Mouse (Mus musculus) hindbrain, embryonic 14.5 days (tissue): ENCODE data around the gene Zfp457. TPM values are rescaled to one million over a fixed set of nuclear protein-coding genes. Genes with fewer than 3 reads are reported as not detected.
"Not testable (repeated sequence)": the region's sequence is repeated elsewhere in the genome, so short reads cannot be mapped to it uniquely, and the experiment has no call there.

Experiments used
- ATAC-seq: fragments of 200-750 bp; cut with Nextera tagmentation; 2 replicates; pipeline ENCODE4 v1.8.0; 2017; ENCODE audit warnings: moderate number of reproducible peaks, mild to moderate bottlenecking, moderate TSS enrichment, moderate library complexity; ENCODE audit not compliant: low FRiP score
- DNase-seq: peaks from one replicate; pipeline ENCODE4 v3.0.0-alpha.2; 2015; ENCODE audit warnings: low spot score
- H3K27ac ChIP-seq: fragments of 300-500 bp; sonication (generic); 2 replicates; pipeline ENCODE4 v1.5.1; 2014; ENCODE audit warnings: mild to moderate bottlenecking, moderate library complexity
- H3K27me3 ChIP-seq: fragments of 300-500 bp; sonication (generic); 2 replicates; pipeline ENCODE4 v1.6.1; 2014; ENCODE audit warnings: mild to moderate bottlenecking, low read length, mixed read lengths; ENCODE audit not compliant: control insufficient read depth, insufficient read depth
- H3K36me3 ChIP-seq: fragments of 300-500 bp; sonication (generic); replicated peaks from 2 replicates; pipeline ENCODE4 v1.6.1; 2014; ENCODE audit not compliant: control insufficient read depth, insufficient read depth
- H3K4me1 ChIP-seq: fragments of 300-500 bp; sonication (generic); replicated peaks from 2 replicates; pipeline ENCODE4 v1.6.1; 2014; ENCODE audit warnings: antibody characterized with exemption, low read length, mixed read lengths; ENCODE audit not compliant: control insufficient read depth, insufficient read depth
- H3K4me2 ChIP-seq: fragments of 300-500 bp; sonication (generic); replicated peaks from 2 replicates; pipeline ENCODE4 v1.6.1; 2014; ENCODE audit warnings: mild to moderate bottlenecking, moderate library complexity
- H3K4me3 ChIP-seq: fragments of 300-500 bp; sonication (generic); replicated peaks from 2 replicates; pipeline ENCODE4 v1.5.1; 2014; ENCODE audit warnings: mild to moderate bottlenecking, low read length
- H3K9ac ChIP-seq: fragments of 300-500 bp; sonication (generic); 2 replicates; pipeline ENCODE4 v1.6.1; 2014
- H3K9me3 ChIP-seq: fragments of 300-500 bp; sonication (generic); 2 replicates; pipeline ENCODE4 v1.6.1; 2016; ENCODE audit warnings: low read length; ENCODE audit not compliant: control insufficient read depth
- WGBS: fragments of 180-500 bp; shearing (Covaris S2); extraction: QIAGEN DNeasy Blood & Tissue Kit; methylation state at CpG from one replicate; pipeline ENCODE4 v1.1.7; 2014; 5-methylcytosine and 5-hydroxymethylcytosine counted together
- polyA plus RNA-seq: library from polyadenylated mRNA; unstranded; fragments of >200 nt; fragmentation: Nextera tagmentation; extraction: Ambion mirVana; gene quantifications from 2 replicates; pipeline ENCODE4 v1.2.1, GENCODE M21; 2014

The Zfp457 gene
- 1.2 and 1.3 TPM in 2 replicates for polyA plus RNA-seq

GRCm38 (mm10) chr13:67305822-67306672 is at the start of gene Zfp457:
Gene Zfp457 (minus strand): TSS chr13:67306485.
- whole genome bisulfite sequencing, result 10% methylated on average over 16 of the region's 16 CpGs
- Histone ChIP-seq H3K27ac (peak within 1 kb of the TSS; percentile 57), H3K4me1 (peaks cover 9% of the 10 kb centered on the region; the same call in 1 of the 2 replicates), H3K36me3 (no peaks in the 10 kb centered on the region), H3K4me3 (peak within 1 kb of the TSS; percentile 54), H3K27me3 (no peaks in the 10 kb centered on the region), H3K9me3 (no peaks in the 10 kb centered on the region), H3K9ac (peak within 1 kb of the TSS; percentile 72), H3K4me2 (peak within 1 kb of the TSS; percentile 63)
- peak; percentile 99 for ATAC-seq
- DNase-seq, result peak; percentile 96

GRCm38 (mm10) chr13:67351854-67352253 is 45.6 kb upstream of the Zfp457 start:
- no peaks in the 10 kb centered on the region for H3K27me3 ChIP-seq
- ATAC-seq (no peak), DNase-seq (no peak)
- no peak overlapping the region for H3K27ac ChIP-seq
- H3K4me1 ChIP-seq, result no peaks in the 10 kb centered on the region
- H3K36me3 ChIP-seq, result no peaks in the 10 kb centered on the region
- no peak overlapping the region for H3K4me3 ChIP-seq
- no peak overlapping the region for H3K4me2 ChIP-seq
- no peaks in the 10 kb centered on the region for H3K9me3 ChIP-seq
- H3K9ac ChIP-seq, result no peak overlapping the region

DNA sequence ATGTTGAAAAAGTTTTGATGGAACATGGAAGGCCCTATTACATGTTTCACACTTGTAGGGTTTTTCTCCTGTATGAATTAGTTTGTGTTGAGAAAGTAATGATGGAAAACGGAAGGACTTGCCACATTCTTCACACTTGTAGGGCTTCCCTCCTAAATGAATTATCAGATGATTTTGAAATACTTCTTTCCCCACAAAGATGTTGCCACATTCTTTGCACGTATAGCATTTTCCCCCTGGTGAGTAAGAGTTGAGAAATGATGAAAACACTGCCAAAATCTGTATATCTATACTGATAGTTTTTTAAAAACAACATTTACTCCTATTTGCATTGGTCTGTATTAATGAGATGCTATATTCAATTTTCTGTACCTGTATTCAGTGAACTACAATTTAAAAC is 37.1 kb upstream of the Zfp457 start:
- Histone ChIP-seq H3K4me3 (no peak overlapping the region), H3K36me3 (peaks cover 15% of the 10 kb centered on the region), H3K4me2 (no peak overlapping the region), H3K4me1 (no peaks in the 10 kb centered on the region), H3K9me3 (no peaks in the 10 kb centered on the region), H3K9ac (no peak overlapping the region), H3K27ac (no peak overlapping the region), H3K27me3 (no peaks in the 10 kb centered on the region)
- WGBS, result 95% methylated on average over 2 of the region's 2 CpGs
- ATAC-seq, result no peak
- no peak for DNase-seq

DNA sequence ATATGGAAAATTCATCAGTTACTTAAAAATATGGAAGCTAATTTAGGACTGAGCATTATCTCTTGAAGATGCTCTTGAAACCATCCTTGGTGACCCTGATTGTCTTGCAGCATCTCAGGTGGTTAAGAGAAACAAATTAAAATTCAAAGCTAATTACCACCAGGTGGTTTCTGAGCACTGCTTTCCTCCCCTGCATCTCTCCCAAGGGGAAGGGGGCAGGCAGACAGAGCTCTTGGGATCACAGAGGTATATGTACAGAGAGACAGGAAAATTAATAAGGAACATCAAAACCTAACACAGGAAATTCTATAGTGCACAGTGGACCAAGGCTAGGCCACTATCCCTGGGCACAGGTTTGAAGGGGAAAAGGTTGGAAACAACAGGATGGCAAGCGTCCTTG is 26.6 kb upstream of the Zfp457 start:
- H3K27me3 ChIP-seq, result no peaks in the 10 kb centered on the region
- H3K9me3 ChIP-seq, result 0 out of 2 replicates have a peak, but pooled peaks cover 6% of the 10 kb centered on the region
- H3K4me2 ChIP-seq, result peak overlapping the region; percentile 72
- no peak overlapping the region for H3K27ac ChIP-seq
- 58% methylated on average over 1 of the region's 1 CpGs for WGBS
- ATAC-seq, result peak; percentile 29; the same call in 1 of the 2 replicates
- H3K4me3 ChIP-seq, result peak overlapping the region; percentile 41
- H3K4me1 ChIP-seq, result no peaks in the 10 kb centered on the region
- H3K9ac ChIP-seq, result peak overlapping the region; percentile 54
- no peak for DNase-seq
- H3K36me3 ChIP-seq, result no peaks in the 10 kb centered on the region

- Histone ChIP-seq H3K4me1 (no peaks in the 10 kb centered on the region), H3K27me3 (no peaks in the 10 kb centered on the region), H3K9me3 (0 out of 2 replicates have a peak, but pooled peaks cover 6% of the 10 kb centered on the region), H3K4me2 (peak within 1 kb of the TSS; percentile 72), H3K9ac (peak within 1 kb of the TSS; percentile 54), H3K27ac (no peak within 1 kb of the TSS), H3K4me3 (peak within 1 kb of the TSS; percentile 41), H3K36me3 (no peaks in the 10 kb centered on the region)
- ATAC-seq, result peak; percentile 92
- 18% methylated on average over 17 of the region's 17 CpGs for WGBS
- peak; percentile 84 for DNase-seq
These were observed 25.9 kb upstream of the Zfp457 start, which contains the start of gene Zfp595 for GRCm38 (mm10) chr13:67332019-67332724. Gene Zfp595 (minus strand): TSS chr13:67332570.

DNA sequence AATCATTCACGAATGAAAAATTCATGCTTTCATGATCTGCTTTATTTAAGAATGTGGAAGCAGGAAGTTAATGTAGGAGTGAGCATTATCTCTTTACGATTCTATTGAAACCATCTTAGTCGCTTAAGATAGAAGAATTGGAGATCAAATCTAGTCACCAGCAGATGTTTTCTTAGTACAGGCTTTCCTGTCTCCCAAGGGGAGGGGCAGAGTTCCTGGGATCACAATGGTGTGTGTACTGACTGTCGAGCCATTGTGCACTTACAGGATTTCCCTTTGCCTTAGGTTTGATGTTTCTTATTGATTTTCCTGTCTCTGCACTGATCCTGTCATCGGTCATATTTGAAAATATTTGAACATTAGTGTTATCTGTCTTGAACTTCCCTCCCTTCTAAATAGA is 433 bp upstream of the Zfp457 start:
- Histone ChIP-seq H3K4me2 (peak overlapping the region; percentile 63), H3K4me1 (peaks cover 9% of the 10 kb centered on the region; the same call in 1 of the 2 replicates), H3K9ac (peak overlapping the region; percentile 72), H3K4me3 (peak overlapping the region; percentile 54), H3K36me3 (no peaks in the 10 kb centered on the region), H3K9me3 (peaks cover 3% of the 10 kb centered on the region; the same call in 1 of the 2 replicates), H3K27ac (peak overlapping the region; percentile 57), H3K27me3 (no peaks in the 10 kb centered on the region)
- ATAC-seq (peak; percentile 61; the same call in 1 of the 2 replicates), DNase-seq (peak; percentile 43)
- 29% methylated on average over 5 of the region's 5 CpGs for WGBS

DNA sequence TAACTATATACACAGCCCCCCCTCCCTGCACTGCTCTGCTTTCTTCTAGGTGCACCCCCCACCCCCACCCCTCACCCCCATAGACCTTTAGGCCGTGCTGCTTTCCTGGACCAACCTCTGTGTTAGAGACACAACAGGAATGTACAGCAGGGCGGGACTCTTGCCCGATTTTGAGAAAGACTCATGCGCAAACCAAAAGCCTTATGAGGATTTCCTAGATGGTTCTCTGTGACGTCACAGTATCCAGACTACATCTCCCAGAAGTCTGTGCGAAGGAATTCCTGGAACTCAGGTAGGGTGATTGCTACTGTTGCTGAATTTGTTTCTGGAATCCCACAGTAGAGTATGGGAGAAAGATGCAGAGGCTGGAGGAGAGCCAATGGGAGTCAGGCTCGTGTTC is 28.0 kb downstream of the Zfp457 start, which contains the start of gene Zfp458:
Gene Zfp458 (minus strand): TSS at position 153 of the 400 bp plus-strand sequence.
- no peaks in the 10 kb centered on the region for H3K27me3 ChIP-seq
- H3K9me3 ChIP-seq, result no peaks in the 10 kb centered on the region
- H3K4me1 ChIP-seq, result no peaks in the 10 kb centered on the region
- H3K4me2 ChIP-seq, result no peak within 1 kb of the TSS
- H3K27ac ChIP-seq, result no peak within 1 kb of the TSS
- ATAC-seq, result peak; percentile 48; the same call in 1 of the 2 replicates
- 52% methylated on average over 7 of the region's 7 CpGs for WGBS
- DNase-seq, result peak; percentile 28
- H3K36me3 ChIP-seq, result no peaks in the 10 kb centered on the region
- H3K9ac ChIP-seq, result no peak within 1 kb of the TSS
- H3K4me3 ChIP-seq, result no peak within 1 kb of the TSS

- not testable (repeated sequence) for H3K4me1 ChIP-seq, H3K36me3 ChIP-seq, H3K27me3 ChIP-seq, DNase-seq
- 52% methylated on average over 8 of the region's 9 CpGs for WGBS
- peak; percentile 63 for ATAC-seq
- peak overlapping the region; percentile 68; the same call in 1 of the 2 replicates for H3K27ac ChIP-seq
- peak overlapping the region; percentile 58 for H3K4me3 ChIP-seq
- H3K9me3 ChIP-seq, result peaks cover 12% of the 10 kb centered on the region
- H3K9ac ChIP-seq, result peak overlapping the region; percentile 62
- H3K4me2 ChIP-seq, result peak overlapping the region; percentile 82
These were observed 36.8 kb downstream of the Zfp457 start for GRCm38 (mm10) chr13:67269383-67270065.
